Mouse (Mus musculus) cortical plate, adult 2 months (tissue): Measurements from ENCODE around the gene Dcbld2.

Experiments
- CTCF ChIP-seq: fragments of 200-500 bp; IDR thresholded peaks from 2 replicates; pipeline ENCODE4 v1.5.1; 2011; ENCODE audit warnings: mild to moderate bottlenecking, control low read depth, low read length; ENCODE audit not compliant: insufficient read depth; ENCODE audit errors: extremely low read depth
- POLR2A ChIP-seq: fragments of 200-500 bp; IDR thresholded peaks from 2 replicates; pipeline ENCODE4 v1.6.1; 2011; ENCODE audit warnings: mild to moderate bottlenecking, low read length, control low read depth; ENCODE audit not compliant: insufficient read depth; ENCODE audit errors: extremely low read depth

DNA sequence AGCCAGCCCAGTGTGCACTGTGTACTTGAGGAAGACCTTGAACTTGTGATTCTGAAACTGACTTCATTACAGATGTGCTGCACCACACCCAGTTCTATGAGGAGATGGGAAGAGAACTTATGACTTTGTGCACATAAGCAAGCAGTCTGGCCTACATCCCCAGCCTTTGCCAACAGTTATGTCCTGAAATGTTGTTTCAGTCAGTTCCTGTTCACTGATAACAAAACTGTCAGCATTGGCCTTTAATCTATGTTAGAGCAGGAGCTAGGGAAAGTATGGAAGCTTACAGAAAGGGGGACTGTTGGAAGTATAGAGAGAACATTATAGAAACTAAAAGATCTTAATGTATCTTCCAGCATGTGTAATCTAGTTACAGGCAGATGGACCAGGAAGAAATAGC, 45.6 kb downstream of the Dcbld2 start:
- TF ChIP-seq CTCF (no peak), POLR2A (no peak)
